Mouse (Mus musculus) heart, adult 2 months (tissue): ENCODE measurements around the gene Psmb6.
A peak's percentile ranks its signal among the peaks of the same experiment; 100 is the strongest.

Source experiments
- CTCF ChIP-seq: fragments of 200-600 bp; IDR thresholded peaks from 2 replicates; pipeline ENCODE4 v1.8.1; 2022; ENCODE audit warnings: antibody characterized with exemption, mild to moderate bottlenecking, moderate library complexity
- EP300 ChIP-seq: fragments of 200-500 bp; IDR thresholded peaks from 2 replicates; pipeline ENCODE4 v1.6.1; 2011; ENCODE audit warnings: low read depth, low read length, control low read depth; ENCODE audit not compliant: insufficient read depth

GRCm38 (mm10) chr11:70544496-70544895 lies 19.3 kb downstream of the Psmb6 start:
- TF ChIP-seq EP300 (no peak), CTCF (peak; percentile 49)
